Mouse (Mus musculus) erythroblast, embryonic 14.5 days (primary cell): ENCODE results near the gene Asb8.

Source experiments
- GATA1 ChIP-seq: IDR thresholded peaks from 2 replicates; pipeline ENCODE4 v1.6.1; 2012; ENCODE audit warnings: low read length, inconsistent platforms, mixed read lengths
- TAL1 ChIP-seq: IDR thresholded peaks from 3 replicates; pipeline ENCODE4 v1.6.1; 2012; ENCODE audit warnings: low read length, inconsistent platforms, mixed read lengths

GRCm38 (mm10) chr15:98155944-98156343 lies 9.5 kb downstream of the Asb8 start:
- TF ChIP-seq TAL1: no peak
- no peak for TF ChIP-seq GATA1
